25 mouse cellular contexts compared by ENCODE assay signal in genomic region chr9:120037414-120037813, GRCm38 (mm10). TPM values are rescaled to one million over a fixed set of nuclear protein-coding genes. Genes with fewer than 3 reads are reported as not detected.
DNase-seq lines count a peak whose midpoint lies in the region; TF ChIP-seq lines count a peak whose summit lies in the region.
"Had no signal": no experiment of that assay in that cellular context is flagged by ENCODE, and none has a peak within 500 bp of the region (broad histone marks: within the 10 kb centered on the region; RNA-seq: fewer than 3 reads in every experiment).

No protein-coding gene starts in this region.

- no peaks in the 10 kb centered on the region for H3K4me1 ChIP-seq in small intestine, adult 2 months (ENCODE audit: control insufficient read depth, insufficient read depth, insufficient read length, low read length)
- H3K4me1 ChIP-seq: hindbrain, embryonic 13.5 days; intestine, embryonic 15.5 days; limb, embryonic 13.5 days; liver, embryonic 15.5 days; midbrain, embryonic 10.5 days had no signal

- no peaks in the 10 kb centered on the region for H3K27me3 ChIP-seq in small intestine, adult 2 months (ENCODE audit: control insufficient read depth, insufficient read depth, low read length)
- H3K27me3 ChIP-seq: hindbrain, embryonic 13.5 days; intestine, embryonic 15.5 days; limb, embryonic 13.5 days; liver, embryonic 15.5 days had no signal

- TF ChIP-seq CTCF in left cerebral cortex, adult 2 months (IDR thresholded peaks at IDR 0.05): no peak
- no peak for TF ChIP-seq CTCF in small intestine, adult 2 months (IDR thresholded peaks at IDR 0.05; ENCODE audit: extremely low read depth, insufficient read length, insufficient replicate concordance, low read depth, low read length)

- no peaks in the 10 kb centered on the region for H3K36me3 ChIP-seq in small intestine, adult 2 months (ENCODE audit: control insufficient read depth, insufficient read depth, low read length)
- H3K36me3 ChIP-seq: G1E; hindbrain, embryonic 13.5 days; intestine, embryonic 15.5 days; limb, embryonic 13.5 days; liver, embryonic 15.5 days; midbrain, embryonic 10.5 days had no signal

- intact Hi-C loops in left cerebral cortex, adult 2 months (cut with DNase I): no loop called here
- intact Hi-C loops in left cerebral cortex, postnatal 36 days (cut with DNase I): no loop called here

- TF ChIP-seq POLR2A in small intestine, adult 2 months (IDR thresholded peaks at IDR 0.05; ENCODE audit: low read depth, low read length): no peak

- H3K27ac ChIP-seq in left cerebral cortex, adult 2 months: peak overlapping the region; percentile 57; the same call in 1 of the 2 replicates
- 0 out of 2 replicates have a peak overlapping the region, but pooled peaks have one; percentile 4 for H3K27ac ChIP-seq in small intestine, adult 2 months (ENCODE audit: insufficient read depth, low read depth, low read length)
- H3K27ac ChIP-seq: heart, adult 2 months; hindbrain, embryonic 13.5 days; intestine, embryonic 15.5 days; limb, embryonic 13.5 days; liver, embryonic 15.5 days; midbrain, embryonic 10.5 days had no signal

- no peak overlapping the region for H3K4me3 ChIP-seq in left cerebral cortex, adult 2 months
- H3K4me3 ChIP-seq in small intestine, adult 2 months (ENCODE audit: low read depth, low read length): no peak overlapping the region
- H3K4me3 ChIP-seq: heart, adult 2 months; hindbrain, embryonic 13.5 days; intestine, embryonic 15.5 days; limb, embryonic 13.5 days; liver, embryonic 15.5 days; midbrain, embryonic 10.5 days had no signal

- DNase-seq in heart, adult 11 months: peak; percentile 94
- no peak for DNase-seq in heart, postnatal 4 days
- no peak for DNase-seq in left cerebral cortex, adult 2 months (ENCODE audit: extremely low spot score in 1 of 2, low spot score in 2 of 2)
- DNase-seq in left cerebral cortex, postnatal 36 days (ENCODE audit: low spot score in 2 of 2): no peak
- DNase-seq in brain, adult 2 months (ENCODE audit: low read depth, low spot score): peak; percentile 74
- no peak for DNase-seq in embryo, embryonic 10 days (ENCODE audit: low spot score)
- DNase-seq: adrenal gland, postnatal 10 days; cerebellum, adult 11-12 months; cerebellum, postnatal 25 days; gastrocnemius, postnatal 10 days; heart, adult 2 months; lung, postnatal 10 days; thymus, postnatal 36 days had no signal

- WGBS in small intestine, adult 2 months: 83% methylated on average over 7 of the region's 7 CpGs

RNA-seq across cellular contexts. Expression of gene Xirp1, which starts 14.0 kb away (rescaled TPM):
- 100 to 1,000 TPM; 162 to 169 TPM for total RNA-seq in heart, postnatal 4 days (2021)
- under 1 TPM; 0.14 to 0.20 TPM for total RNA-seq in left cerebral cortex, adult 2 months (2021)
- total RNA-seq in left cerebral cortex, postnatal 36 days (2021): under 1 TPM in 1 of 2 experiments, not detected in 1; 0.15 TPM
- polyA plus RNA-seq in small intestine, adult 2 months (2012; rRNA removed): 0.13 TPM in 1 of 2 replicates, not detected in the other
- polyA plus RNA-seq: activated CD4-positive, CD25-positive, alpha-beta regulatory T cell, adult 4 months; forebrain, embryonic 11.5 days; G1E; midbrain, embryonic 10.5 days; midbrain, postnatal 0 days had no signal

RNA-seq across cellular contexts. Expression of gene Cx3cr1, which starts 32.3 kb away (rescaled TPM):
- 1 to 10 TPM; 4.8 to 6.5 TPM for total RNA-seq in heart, postnatal 4 days (2021)
- 10 to 100 TPM; 28.6 to 30.9 TPM for total RNA-seq in left cerebral cortex, adult 2 months (2021)
- total RNA-seq in left cerebral cortex, postnatal 36 days (2021): 10 to 100 TPM; 30.9 to 32.8 TPM
- 3.9 and 4.3 TPM in 2 replicates for polyA plus RNA-seq in small intestine, adult 2 months (2012; rRNA removed)
- polyA plus RNA-seq: G1E had no signal

RNA-seq across cellular contexts. Expression of gene Csrnp1, which starts 53.0 kb away (rescaled TPM):
- total RNA-seq in heart, postnatal 4 days (2021): 10 to 100 TPM; 17.4 to 17.7 TPM
- 10 to 100 TPM; 28.7 to 31.3 TPM for total RNA-seq in left cerebral cortex, adult 2 months (2021)
- 10 to 100 TPM; 12.5 to 19.1 TPM for total RNA-seq in left cerebral cortex, postnatal 36 days (2021)
- 18.2 and 28.3 TPM in 2 replicates for polyA plus RNA-seq in small intestine, adult 2 months (2012; rRNA removed)

RNA-seq across cellular contexts. Expression of gene Ccr8, which starts 54.5 kb away (rescaled TPM):
- not detected for total RNA-seq in heart, postnatal 4 days (2021)
- total RNA-seq in left cerebral cortex, adult 2 months (2021): not detected
- total RNA-seq in left cerebral cortex, postnatal 36 days (2021): not detected
- polyA plus RNA-seq in small intestine, adult 2 months (2012; rRNA removed): 0.18 and 0.25 TPM in 2 replicates
- total RNA-seq: adrenal gland, postnatal 10 days; G1E; heart, adult 2 months; midbrain, postnatal 0 days had no signal
- polyA plus RNA-seq: forebrain, embryonic 11.5 days; G1E; heart, adult 2 months; heart, postnatal 0 days; hindbrain, embryonic 13.5 days; kidney, embryonic 16.5 days; midbrain, embryonic 10.5 days; midbrain, postnatal 0 days had no signal

Comparison
In these comparisons a context has a peak if more than half of its experiments do, and no peak if none do; other contexts are left out.
1. DNase-seq: peak in heart, adult 11 months (single experiment) and brain, adult 2 months (single experiment); none in heart, postnatal 4 days (single experiment), left cerebral cortex, adult 2 months (0 of 2), left cerebral cortex, postnatal 36 days (0 of 2) and embryo, embryonic 10 days (single experiment).
2. RNA of gene Xirp1, which starts 14.0 kb away (total RNA-seq): 162 to 169 TPM in heart, postnatal 4 days; 0.14 to 0.20 TPM in left cerebral cortex, adult 2 months and 0.15 TPM in left cerebral cortex, postnatal 36 days; every median in the first group is over 100 times any median in the second.